In genomic region chr12:111678670-111678933, GRCm38 (mm10) we compare ENCODE assay signal across 8 mouse cellular contexts. TPM values are rescaled to one million over a fixed set of nuclear protein-coding genes. Genes with fewer than 3 reads are reported as not detected.
DNase-seq lines count a peak whose midpoint lies in the region; ATAC-seq and TF ChIP-seq lines count a peak whose summit lies in the region.

No protein-coding gene starts in this region.

- peaks cover 66% of the 10 kb centered on the region for H3K4me1 ChIP-seq in heart, embryonic 12.5 days (replicated peaks)
- H3K4me1 ChIP-seq in ES-E14 (ENCODE audit: control insufficient read depth in 2 of 2, insufficient read depth in 2 of 2, low read length in 2 of 2, poor library complexity in 1 of 2), result peaks cover 5 to 30% of the 10 kb centered on the region in 2 experiments; a peak in 2 of 4 replicates
- H3K4me1 ChIP-seq in heart, postnatal 0 days (ENCODE audit: control insufficient read depth, insufficient read depth), result peaks cover 43% of the 10 kb centered on the region

- peak overlapping the region; percentile 83 for H3K9ac ChIP-seq in heart, embryonic 12.5 days
- H3K9ac ChIP-seq in ES-E14 (ENCODE audit: insufficient read depth, low read depth, low read length, poor library complexity, severe bottlenecking), result peak overlapping the region; percentile 93
- peak overlapping the region; percentile 53 for H3K9ac ChIP-seq in heart, postnatal 0 days (replicated peaks; ENCODE audit: low read depth, low read length)

- 6% methylated on average over 13 of the region's 13 CpGs for WGBS in heart, embryonic 12.5 days
- WGBS in heart, postnatal 0 days, result 4% methylated on average over 13 of the region's 13 CpGs

- H3K27me3 ChIP-seq in heart, embryonic 12.5 days (replicated peaks), result no peaks in the 10 kb centered on the region
- no peaks in the 10 kb centered on the region for H3K27me3 ChIP-seq in heart, postnatal 0 days (ENCODE audit: control insufficient read depth, insufficient read depth, low read length)

- peaks cover 17% of the 10 kb centered on the region for H3K36me3 ChIP-seq in heart, embryonic 12.5 days
- H3K36me3 ChIP-seq in ES-E14 (ENCODE audit: control insufficient read depth, insufficient read depth, low read length, poor library complexity, severe bottlenecking), result peaks cover 31% of the 10 kb centered on the region
- H3K36me3 ChIP-seq in heart, postnatal 0 days (replicated peaks; ENCODE audit: control insufficient read depth, insufficient read depth, low read length), result no peaks in the 10 kb centered on the region

- TF ChIP-seq CTCF in heart, postnatal 0 days (IDR thresholded peaks at IDR 0.05; ENCODE audit: low read depth), result no peak

- H3K4me3 ChIP-seq in heart, embryonic 12.5 days, result peak overlapping the region; percentile 92
- peak overlapping the region; percentile 93 to 94 for H3K4me3 ChIP-seq in ES-E14 (ENCODE audit: insufficient read depth in 1 of 2, low read depth in 1 of 2, low read length in 2 of 2, poor library complexity in 1 of 2, severe bottlenecking in 1 of 2)
- peak overlapping the region; percentile 81 for H3K4me3 ChIP-seq in heart, postnatal 0 days (ENCODE audit: low read depth, low read length)

- no peak for ATAC-seq in heart, embryonic 12.5 days (ENCODE audit: insufficient number of reproducible peaks, low FRiP score)
- ATAC-seq in heart, postnatal 0 days (ENCODE audit: insufficient read depth, low read depth), result no peak
- peak; percentile 15 for ATAC-seq in megakaryocyte progenitor cell, adult 5-6 weeks (replicated peaks; ENCODE audit: poor library complexity)

- peak overlapping the region; percentile 99; the same call in 1 of the 2 replicates for H3K27ac ChIP-seq in heart, embryonic 12.5 days (ENCODE audit: poor library complexity, severe bottlenecking)
- 0 out of 2 replicates have a peak overlapping the region, but pooled peaks have one; percentile 55 for H3K27ac ChIP-seq in ES-E14 (ENCODE audit: insufficient read depth, low read depth, low read length, poor library complexity, severe bottlenecking)
- 0 out of 2 replicates have a peak overlapping the region, but pooled peaks have one; percentile 22 for H3K27ac ChIP-seq in heart, postnatal 0 days (ENCODE audit: low read depth)

- in situ Hi-C loops in ES-E14 (cut with MboI; ENCODE audit: low sequenced_read_pairs in 2 of 2, unreplicated experiment in 2 of 2), result no loop called here

- no peak for TF ChIP-seq EP300 in heart, postnatal 0 days (IDR thresholded peaks at IDR 0.05; ENCODE audit: low read depth)

- DNase-seq in heart, adult 9 months (ENCODE audit: low spot score in 2 of 2), result no peak
- no peak for DNase-seq in ES-E14 (ENCODE audit: low read depth, low spot score)
- DNase-seq in heart, postnatal 0 days (ENCODE audit: low spot score), result no peak
- DNase-seq in left cerebral cortex, adult 8-10 months (ENCODE audit: low spot score in 2 of 2), result no peak
- DNase-seq in urinary bladder, postnatal 4 days (ENCODE audit: low spot score in 2 of 2), result no peak
- no peak for DNase-seq in layer of hippocampus, postnatal 25 days (ENCODE audit: extremely low spot score in 1 of 2, low spot score in 1 of 2)

- H3K4me2 ChIP-seq in heart, embryonic 12.5 days, result peak overlapping the region; percentile 93
- peak overlapping the region; percentile 92 for H3K4me2 ChIP-seq in heart, postnatal 0 days (ENCODE audit: low read depth, low read length)

- no peaks in the 10 kb centered on the region for H3K9me3 ChIP-seq in heart, embryonic 12.5 days (replicated peaks)
- no peaks in the 10 kb centered on the region for H3K9me3 ChIP-seq in ES-E14 (ENCODE audit: control insufficient read depth, insufficient read depth, low read depth, low read length)
- H3K9me3 ChIP-seq in heart, postnatal 0 days (replicated peaks; ENCODE audit: control insufficient read depth, low read length), result no peaks in the 10 kb centered on the region

TF ChIP-seq in ES-E14, 5 proteins besides CTCF, POLR2A, EP300 and RAD21:
- TF ChIP-seq ZNF384 (IDR thresholded peaks at IDR 0.05; ENCODE audit: low read depth, low read length), result no peak
- no peak for TF ChIP-seq MAFK (IDR thresholded peaks at IDR 0.05; ENCODE audit: insufficient read depth, low read depth, low read length)
- no peak for TF ChIP-seq ZC3H11A (IDR thresholded peaks at IDR 0.05; ENCODE audit: borderline replicate concordance, low read depth, low read length)
- TF ChIP-seq HCFC1 (IDR thresholded peaks at IDR 0.05; ENCODE audit: borderline replicate concordance, insufficient read depth, low read length), result no peak
- no peak for TF ChIP-seq CHD2 (IDR thresholded peaks at IDR 0.05; ENCODE audit: low read depth, low read length)
TF ChIP-seq in ES-E14: peak in this region for 0.

RNA-seq across cellular contexts. Expression of gene Trmt61a, which starts 0.7 kb away (rescaled TPM):
- 8.8 and 10.2 TPM in 2 replicates for polyA plus RNA-seq in heart, embryonic 12.5 days (2016; fragmentation: Nextera tagmentation; extraction: Ambion mirVana)
- total RNA-seq in ES-E14 (2012; rRNA removed), result 32.6 and 33.7 TPM in 2 replicates
- 23.5 and 24.9 TPM in 2 replicates for total RNA-seq in heart, postnatal 0 days (2014; rRNA removed; ENCODE audit: low replicate concordance)
- 4.1 and 6.1 TPM in 2 replicates for polyA plus RNA-seq in heart, postnatal 0 days (2015; fragmentation: Nextera tagmentation; extraction: Ambion mirVana)
- total RNA-seq in megakaryocyte progenitor cell, adult 5-6 weeks (2015), result 8.6 and 8.8 TPM in 2 replicates
- 8.0 and 11.2 TPM in 2 replicates for total RNA-seq in megakaryocyte progenitor cell, adult 5-6 weeks (2017)
- 10 to 100 TPM; 18.6 to 22.6 (median 20.8) TPM for total RNA-seq in left cerebral cortex, adult 8-10 months (2022)
- 10 to 100 TPM; 17.1 to 19.7 TPM for total RNA-seq in layer of hippocampus, postnatal 25 days (2021)

RNA-seq across cellular contexts. Expression of gene Ckb, which starts 6.5 kb away (rescaled TPM):
- 363 and 373 TPM in 2 replicates for polyA plus RNA-seq in heart, embryonic 12.5 days (2016; fragmentation: Nextera tagmentation; extraction: Ambion mirVana)
- total RNA-seq in ES-E14 (2012; rRNA removed), result 333 and 353 TPM in 2 replicates
- 735 and 758 TPM in 2 replicates for total RNA-seq in heart, postnatal 0 days (2014; rRNA removed; ENCODE audit: low replicate concordance)
- polyA plus RNA-seq in heart, postnatal 0 days (2015; fragmentation: Nextera tagmentation; extraction: Ambion mirVana), result 334 and 359 TPM in 2 replicates
- 0.85 and 1.8 TPM in 2 replicates for total RNA-seq in megakaryocyte progenitor cell, adult 5-6 weeks (2015)
- 2.0 and 4.1 TPM in 2 replicates for total RNA-seq in megakaryocyte progenitor cell, adult 5-6 weeks (2017)
- total RNA-seq in left cerebral cortex, adult 8-10 months (2022), result 1,000 to 10,000 TPM; 1,860 to 1,987 (median 1,908) TPM
- 1,000 to 10,000 TPM; 1,260 to 1,351 TPM for total RNA-seq in layer of hippocampus, postnatal 25 days (2021)

RNA-seq across cellular contexts. Expression of gene Bag5, which starts 34.5 kb away (rescaled TPM):
- polyA plus RNA-seq in heart, embryonic 12.5 days (2016; fragmentation: Nextera tagmentation; extraction: Ambion mirVana), result 40.2 and 41.3 TPM in 2 replicates
- total RNA-seq in ES-E14 (2012; rRNA removed), result 9.7 and 14.8 TPM in 2 replicates
- 13.3 and 16.3 TPM in 2 replicates for total RNA-seq in heart, postnatal 0 days (2014; rRNA removed; ENCODE audit: low replicate concordance)
- 32.4 and 34.7 TPM in 2 replicates for polyA plus RNA-seq in heart, postnatal 0 days (2015; fragmentation: Nextera tagmentation; extraction: Ambion mirVana)
- total RNA-seq in megakaryocyte progenitor cell, adult 5-6 weeks (2015), result 23.6 and 25.8 TPM in 2 replicates
- total RNA-seq in megakaryocyte progenitor cell, adult 5-6 weeks (2017), result 29.2 and 46.3 TPM in 2 replicates
- total RNA-seq in left cerebral cortex, adult 8-10 months (2022), result 10 to 100 TPM; 59.0 to 65.9 (median 59.6) TPM
- 10 to 100 TPM; 46.7 to 54.1 TPM for total RNA-seq in layer of hippocampus, postnatal 25 days (2021)

RNA-seq across cellular contexts. Expression of gene Apopt1, which starts 34.5 kb away (rescaled TPM):
- polyA plus RNA-seq in heart, embryonic 12.5 days (2016; fragmentation: Nextera tagmentation; extraction: Ambion mirVana), result 46.6 and 48.8 TPM in 2 replicates
- 14.4 and 15.2 TPM in 2 replicates for total RNA-seq in ES-E14 (2012; rRNA removed)
- total RNA-seq in heart, postnatal 0 days (2014; rRNA removed; ENCODE audit: low replicate concordance), result 18.5 and 50.7 TPM in 2 replicates
- 56.4 and 58.9 TPM in 2 replicates for polyA plus RNA-seq in heart, postnatal 0 days (2015; fragmentation: Nextera tagmentation; extraction: Ambion mirVana)
- 67.5 and 72.1 TPM in 2 replicates for total RNA-seq in megakaryocyte progenitor cell, adult 5-6 weeks (2015)
- total RNA-seq in megakaryocyte progenitor cell, adult 5-6 weeks (2017), result 54.7 and 55.7 TPM in 2 replicates
- 10 to 100 TPM; 38.6 to 41.1 (median 39.6) TPM for total RNA-seq in left cerebral cortex, adult 8-10 months (2022)
- total RNA-seq in layer of hippocampus, postnatal 25 days (2021), result 10 to 100 TPM; 36.2 to 38.9 TPM

Comparison
In these comparisons a context has a peak if more than half of its experiments do, and no peak if none do; other contexts are left out.
1. H3K27ac ChIP-seq: peak in every context shown above with its lines; median percentile 99 in heart, embryonic 12.5 days; 55 in ES-E14; 22 in heart, postnatal 0 days.
2. RNA of gene Ckb, which starts 6.5 kb away (total RNA-seq): 1,860 to 1,987 TPM in left cerebral cortex, adult 8-10 months, 1,260 to 1,351 TPM in layer of hippocampus, postnatal 25 days, 735 to 758 TPM in heart, postnatal 0 days and 333 to 353 TPM in ES-E14; 0.85 to 4.1 TPM in megakaryocyte progenitor cell, adult 5-6 weeks; every median in the first group is over 10 times any median in the second.
3. Peak in every context shown above with its lines, with median percentiles within 50 percentile points of each other: H3K4me3 ChIP-seq and H3K9ac ChIP-seq.